Mouse (Mus musculus) urinary bladder, postnatal 36 days (tissue): ENCODE measurements at regions not wholly inside any gene's neighbourhood (a gene's known extent, or its start where the extent isn't known, plus 50 kb on each side); places are given as distances from the start of the nearest gene placed in this dataset.
"Not testable (repeated sequence)": the region's sequence is repeated elsewhere in the genome, so short reads cannot be mapped to it uniquely, and the experiment has no call there.

Source experiments
- DNase-seq, 2 experiments: peaks; one replicate each; pipeline ENCODE4 v3.0.0; 2022; ENCODE audit warnings: low spot score in 2 of 2, mixed read lengths in 1 of 2

DNA sequence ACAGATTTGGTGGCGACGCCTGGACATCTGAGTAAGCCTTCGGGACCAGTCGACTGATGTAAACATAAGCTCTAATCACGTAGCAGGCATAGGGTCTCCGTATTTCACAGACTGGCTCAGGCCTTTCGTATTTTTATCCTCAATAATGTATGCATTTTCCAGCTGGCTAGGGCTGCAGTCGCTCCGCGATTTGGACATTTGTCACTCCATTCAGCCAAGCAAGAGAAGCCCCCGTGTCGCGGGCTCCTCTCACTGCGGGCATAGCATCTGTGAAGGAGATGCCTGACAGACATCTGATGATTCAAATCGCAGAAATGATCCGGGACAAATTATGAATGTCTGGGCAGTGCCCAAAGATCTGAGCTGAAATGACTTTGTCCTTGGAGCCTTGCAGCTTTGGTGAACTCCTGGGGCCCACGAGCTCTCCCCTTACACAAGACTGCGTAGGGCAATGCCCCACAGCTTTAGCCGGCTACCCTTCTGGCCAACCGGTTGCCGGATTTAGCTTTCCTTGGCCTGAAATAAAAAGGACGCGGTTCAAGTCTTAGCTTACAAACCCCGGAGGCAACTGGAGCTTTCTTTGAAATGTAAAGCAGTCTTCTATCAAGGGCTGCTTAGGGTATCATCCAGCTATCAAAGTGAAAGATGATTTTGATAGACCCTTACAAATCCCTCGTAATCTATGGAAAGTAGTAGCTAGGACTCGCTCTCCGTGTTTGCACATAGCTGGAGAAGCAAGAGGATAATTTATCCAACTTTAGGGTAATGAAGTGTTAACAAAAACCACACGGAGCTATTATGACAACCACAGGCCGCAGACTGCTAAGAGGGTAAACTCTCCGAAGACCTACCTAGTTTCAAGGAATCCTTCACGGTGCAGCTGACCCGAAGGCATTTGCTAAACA is 270.6 kb downstream of the Etnk1 start:
- no peak for DNase-seq

DNA sequence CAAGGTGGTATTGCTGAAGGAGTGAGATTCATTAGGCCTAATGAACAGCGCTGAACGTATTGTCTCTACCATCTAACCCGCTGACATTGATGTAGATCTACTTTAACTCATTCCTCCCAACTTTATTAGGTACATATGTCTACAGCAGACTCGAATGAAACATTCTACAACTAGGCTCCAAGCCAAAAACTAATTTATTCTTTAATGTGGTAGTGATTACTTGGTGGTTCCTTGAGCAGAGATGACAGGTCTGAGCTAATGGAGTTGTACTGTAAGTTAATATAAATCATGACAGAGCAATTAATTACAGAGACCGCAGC is 271.2 kb downstream of the Etnk1 start:
- no peak for DNase-seq

DNA sequence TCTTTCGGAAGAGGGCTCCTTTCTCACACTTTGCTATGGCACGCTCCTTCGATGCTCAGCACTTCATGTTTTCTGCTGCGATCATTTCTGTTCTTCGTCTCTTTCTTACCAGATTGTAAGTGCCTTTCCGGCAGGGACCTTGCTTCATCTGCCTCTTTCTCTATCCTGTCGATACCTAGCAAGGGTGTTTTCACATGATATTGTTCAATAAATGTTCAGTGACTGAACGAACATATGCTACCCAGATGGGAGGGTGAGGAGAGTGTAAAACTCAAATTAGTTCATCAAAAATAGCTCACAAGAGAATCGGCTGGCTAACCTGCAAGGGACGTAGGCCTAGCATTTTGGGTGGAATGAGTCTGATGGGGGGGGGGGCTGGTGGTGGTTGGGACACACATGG is 272.5 kb downstream of the Etnk1 start:
- no peak for DNase-seq

DNA sequence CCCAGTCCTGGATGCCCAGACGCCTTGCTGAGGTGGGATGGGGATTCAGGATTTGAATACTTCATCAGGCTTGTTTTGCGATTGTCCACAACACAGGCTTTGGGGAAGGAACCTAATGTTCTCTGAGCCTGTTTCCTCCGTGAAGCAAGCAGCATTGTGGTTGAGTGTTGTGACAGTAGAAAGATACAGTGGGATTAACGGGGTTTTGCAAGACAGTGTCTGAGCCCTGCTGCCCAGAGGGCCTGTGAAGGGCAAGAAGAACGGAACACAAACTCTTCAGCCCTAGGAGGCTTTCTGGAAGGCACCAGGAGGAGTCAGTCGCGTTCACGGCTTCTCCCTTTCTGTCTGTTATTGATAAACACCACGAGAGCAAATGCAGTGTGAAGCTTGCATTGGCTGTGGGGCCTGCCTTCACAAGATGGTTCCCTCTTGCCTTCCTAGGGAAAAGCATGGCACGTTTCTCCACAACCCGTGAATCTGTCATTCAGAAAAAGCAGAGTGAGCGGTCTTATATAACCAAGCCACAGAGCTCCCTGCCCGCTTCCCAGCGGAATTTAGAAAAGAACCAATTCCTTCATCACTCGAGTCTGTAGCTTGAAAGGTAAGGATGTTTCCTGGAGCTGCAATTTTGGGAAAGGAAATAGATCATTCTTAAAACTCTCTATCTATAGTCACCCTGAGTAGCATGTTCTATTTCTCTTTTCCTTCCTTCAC is 273.4 kb downstream of the Etnk1 start:
- DNase-seq = no peak

DNA sequence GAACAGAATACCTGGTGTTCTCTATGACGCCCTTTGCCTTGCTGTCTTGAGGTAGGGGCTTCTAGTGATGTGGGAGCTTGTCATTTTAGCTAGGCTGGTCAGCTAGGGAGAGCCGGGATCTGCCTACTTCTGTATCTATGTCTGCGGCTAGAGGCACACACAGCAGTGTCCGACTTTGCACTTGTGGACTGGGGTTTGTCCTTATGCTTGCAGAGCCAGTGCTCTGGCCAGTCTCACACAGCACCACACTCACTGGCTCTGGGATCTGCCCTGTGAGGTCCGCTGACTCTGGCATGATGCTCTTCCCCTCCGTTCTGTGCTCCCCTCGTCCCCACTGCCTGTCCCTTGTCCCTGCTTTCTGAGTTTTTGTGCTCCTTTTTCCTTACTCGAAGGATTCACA is 275.3 kb downstream of the Etnk1 start:
- DNase-seq = no peak

DNA sequence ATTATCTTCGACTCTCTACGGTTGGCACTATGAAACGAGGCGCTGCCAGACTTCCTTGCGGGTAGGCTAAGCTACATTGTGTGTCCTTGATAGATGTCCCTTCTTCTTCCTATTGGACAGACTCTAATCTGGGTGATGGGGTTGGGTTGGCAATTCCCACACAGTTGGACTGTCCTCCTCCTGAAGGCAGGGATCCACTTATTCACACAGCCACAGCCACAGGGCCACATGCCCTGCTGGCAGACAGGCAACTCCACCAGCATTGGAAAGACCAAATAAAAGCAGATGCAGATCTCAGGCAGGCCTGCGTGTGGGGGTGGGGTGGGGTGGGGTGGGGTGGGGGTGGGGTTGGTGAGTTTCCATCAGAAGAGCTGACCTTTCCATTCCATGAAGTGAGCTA is 276.4 kb downstream of the Etnk1 start:
- no peak for DNase-seq

DNA sequence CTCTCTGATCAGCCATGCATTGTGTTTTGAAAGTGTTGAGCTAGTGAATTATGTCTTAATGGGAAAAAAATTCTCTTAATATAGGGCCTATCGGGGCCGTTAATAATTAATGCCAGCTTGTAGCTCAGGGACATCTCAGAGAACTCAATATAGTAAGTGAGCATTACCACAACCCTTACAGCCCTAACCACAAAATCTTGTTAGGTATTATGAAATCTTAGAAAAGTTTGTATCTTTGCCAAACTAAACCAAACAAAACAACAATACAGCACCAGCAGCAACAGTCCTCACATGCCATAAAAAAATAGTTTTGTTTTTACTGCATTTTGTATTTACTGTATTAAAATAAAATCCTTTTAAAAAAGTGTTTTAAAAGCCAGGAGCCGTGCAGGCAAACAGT is 277.8 kb downstream of the Etnk1 start:
- DNase-seq = no peak

DNA sequence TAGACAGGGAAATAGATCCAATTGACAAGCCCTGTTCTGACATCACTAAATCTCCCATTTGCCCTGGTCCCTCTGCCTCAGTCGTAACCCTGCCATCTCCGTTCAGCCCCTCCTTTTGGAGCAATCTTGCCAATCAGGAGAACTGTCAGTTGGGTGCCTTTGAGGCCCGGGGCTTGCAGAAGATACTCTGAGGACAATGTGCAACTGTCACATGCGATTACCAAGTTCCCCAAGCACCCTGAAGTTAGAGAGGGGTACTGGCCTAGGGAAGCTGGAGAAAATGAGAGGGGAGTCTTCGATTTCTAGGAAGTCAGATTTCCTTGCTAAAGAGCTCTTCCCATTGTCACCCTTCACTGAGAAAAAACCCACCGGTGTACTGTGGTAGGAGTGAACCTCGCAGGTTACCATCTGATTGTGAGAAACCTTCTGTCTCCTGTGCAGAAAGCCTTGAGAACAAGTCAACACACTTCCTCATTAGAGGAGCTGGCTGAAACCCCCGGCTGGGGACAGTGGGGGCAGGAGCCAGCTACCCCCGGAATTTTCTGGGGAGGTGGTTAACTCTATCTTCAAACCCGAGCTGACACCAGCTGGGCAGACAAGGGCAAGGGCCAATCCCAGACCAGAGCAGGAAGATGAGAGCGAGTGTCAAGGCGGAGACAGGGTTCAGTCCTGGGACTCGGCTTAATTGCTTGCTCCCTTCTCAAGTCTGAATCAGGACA is 279.0 kb downstream of the Etnk1 start:
- no peak for DNase-seq

DNA sequence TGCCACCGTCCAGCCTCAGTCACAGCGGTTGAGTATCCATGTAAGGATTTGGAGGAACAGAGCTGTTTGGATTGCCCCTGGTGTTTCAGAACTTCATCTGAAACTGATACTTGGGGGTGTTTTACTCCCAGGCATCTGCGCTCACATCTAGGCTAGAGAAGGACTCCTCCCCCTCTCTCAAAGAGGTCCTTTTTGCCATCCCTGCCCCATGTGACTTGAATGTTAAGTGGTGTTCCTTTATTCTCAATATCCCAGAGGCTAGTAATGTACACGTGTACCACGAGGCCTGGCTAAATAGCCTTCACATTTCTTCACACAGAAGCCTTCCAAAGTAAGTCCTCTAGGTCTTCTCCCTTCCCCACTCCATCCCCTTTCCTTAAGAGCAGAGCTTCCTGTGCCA is 280.0 kb downstream of the Etnk1 start:
- no peak for DNase-seq

DNA sequence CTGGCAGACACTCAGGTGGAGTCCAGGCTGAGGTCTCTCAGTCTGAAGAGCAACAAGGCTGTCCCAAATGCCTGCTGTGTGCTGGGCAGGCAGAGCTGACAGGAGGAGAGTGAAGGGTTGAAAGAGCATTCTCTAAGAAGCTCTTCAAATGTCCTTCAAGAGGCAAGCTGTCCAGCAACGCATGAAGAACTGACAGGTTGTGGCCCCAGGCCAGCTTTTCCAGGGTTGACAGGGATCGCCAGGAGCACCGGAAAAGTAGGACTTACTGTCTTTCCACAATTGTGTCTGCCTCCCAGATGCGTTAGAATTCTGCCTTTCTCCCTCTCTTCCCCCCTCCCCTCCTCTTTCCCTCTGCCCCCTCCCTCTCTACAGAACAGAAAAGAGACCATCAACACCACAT is 282.1 kb downstream of the Etnk1 start:
- no peak for DNase-seq

DNA sequence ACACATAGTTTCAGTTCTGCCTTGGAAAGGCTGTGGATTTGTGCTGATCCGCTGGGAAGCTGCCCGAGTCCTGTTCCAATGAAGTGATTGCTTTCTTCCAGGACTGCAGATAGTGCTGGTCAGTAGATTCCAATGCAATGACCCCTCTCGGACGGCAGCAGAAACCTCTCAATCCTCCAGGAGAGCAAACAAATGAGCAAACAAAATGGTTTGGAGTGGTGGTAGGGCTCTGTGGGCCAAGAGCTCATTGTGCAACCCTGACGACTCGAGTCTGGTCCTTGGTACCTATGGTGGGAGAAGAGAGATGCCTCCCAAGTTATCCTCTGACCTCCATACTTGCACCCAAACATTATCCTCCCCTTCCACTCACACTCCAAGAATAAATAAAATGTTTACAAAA is 284.8 kb downstream of the Etnk1 start:
- no peak for DNase-seq

GRCm38 (mm10) chr6:143454695-143455218 is 287.7 kb downstream of the Etnk1 start:
- no peak for DNase-seq

- no peak for DNase-seq
These were observed 298.0 kb downstream of the Etnk1 start for GRCm38 (mm10) chr6:143464907-143465537.

- not testable (repeated sequence) for DNase-seq
These were observed 305.7 kb downstream of the Etnk1 start for GRCm38 (mm10) chr6:143472676-143473075.

- DNase-seq = no peak
These were observed 307.4 kb downstream of the Etnk1 start for GRCm38 (mm10) chr6:143474396-143474795.

- DNase-seq = no peak
These were observed 308.3 kb downstream of the Etnk1 start for GRCm38 (mm10) chr6:143475296-143475695.

GRCm38 (mm10) chr6:143477396-143477795 is 310.4 kb downstream of the Etnk1 start:
- DNase-seq = no peak

DNA sequence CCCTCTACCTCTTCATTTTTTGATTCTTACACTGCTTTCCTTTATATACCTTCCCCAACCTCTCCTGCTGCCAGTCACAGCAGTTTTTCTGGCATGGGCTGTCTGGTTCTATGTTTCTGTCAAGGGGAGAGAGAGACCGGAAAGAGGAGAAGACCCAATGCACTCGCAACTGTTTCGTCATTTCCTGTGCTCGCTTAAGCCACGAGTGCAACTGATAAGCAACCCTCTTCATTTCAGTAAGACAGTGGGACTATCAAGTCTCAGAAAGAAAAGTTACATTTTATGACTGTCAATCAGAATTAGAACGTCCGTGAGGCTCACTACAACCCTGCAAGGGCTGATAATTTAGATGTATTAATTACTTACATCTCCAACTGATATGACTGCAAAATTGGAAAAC is 312.2 kb downstream of the Etnk1 start:
- DNase-seq = no peak

DNA sequence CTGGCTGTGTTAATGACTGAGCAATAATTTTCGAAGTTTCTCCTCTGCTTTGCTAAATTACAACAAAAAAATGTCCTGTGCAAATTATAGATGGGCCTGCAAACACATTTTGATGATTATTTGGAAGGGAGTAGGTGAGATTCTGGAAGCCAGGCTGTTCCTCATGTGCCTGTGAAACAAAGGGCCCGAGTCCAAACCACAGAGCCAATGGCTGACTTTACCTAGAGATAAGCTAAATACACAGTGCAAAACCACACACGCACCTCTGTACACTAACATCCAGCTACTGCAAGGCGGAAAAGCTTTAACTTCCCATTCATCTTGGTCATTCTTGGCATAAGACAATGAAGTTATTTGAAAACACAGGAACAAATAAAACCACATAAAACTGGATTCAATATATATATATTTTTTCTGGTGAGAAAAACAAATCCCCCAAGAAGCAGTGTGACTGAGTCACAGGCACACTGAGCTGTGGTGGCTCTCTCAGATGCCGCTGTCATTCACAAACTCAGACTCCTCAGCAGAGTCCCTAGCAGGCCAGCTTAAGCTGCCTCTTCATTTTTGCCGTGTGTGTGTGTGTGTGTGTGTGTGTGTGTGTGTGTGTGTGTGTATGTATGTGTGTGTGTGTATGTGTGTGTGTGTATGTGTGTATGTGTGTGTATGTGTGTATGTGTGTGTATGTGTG is 312.8 kb downstream of the Etnk1 start:
- DNase-seq = no peak

DNA sequence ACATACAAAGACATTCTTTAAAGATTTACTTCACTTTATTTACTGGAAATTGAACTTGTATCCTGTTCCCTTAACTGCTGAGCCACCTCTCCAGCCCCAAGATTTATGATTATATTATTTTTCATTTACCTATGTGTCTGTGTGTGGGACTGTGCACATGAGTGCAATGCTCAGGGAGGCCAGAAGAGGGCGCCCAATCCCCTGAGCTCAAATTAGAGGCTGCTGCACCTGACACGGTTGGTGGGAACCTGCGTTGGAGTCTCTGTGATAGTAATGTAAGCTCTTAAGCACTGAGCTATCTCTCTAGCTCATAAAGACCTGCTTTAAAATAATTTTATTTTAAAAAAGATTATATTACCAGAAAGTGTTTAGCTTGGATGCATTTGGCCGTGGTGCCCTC is 315.3 kb downstream of the Etnk1 start:
- no peak for DNase-seq

GRCm38 (mm10) chr6:143482868-143483267 is 315.8 kb downstream of the Etnk1 start:
- no peak for DNase-seq
